Mouse (Mus musculus) megakaryocyte, embryonic 14.5 days (primary cell): Measurements from ENCODE around the gene Tmed10. TPM values are rescaled to one million over a fixed set of nuclear protein-coding genes. Genes with fewer than 3 reads are reported as not detected.

Source experiments
- H3K27me3 ChIP-seq: replicated peaks from 2 replicates; pipeline ENCODE3; 2012; ENCODE audit warnings: inconsistent platforms
- H3K36me3 ChIP-seq: replicated peaks from 2 replicates; pipeline ENCODE3; 2012; ENCODE audit warnings: low read length, inconsistent platforms, mixed read lengths
- H3K4me1 ChIP-seq: 2 replicates; pipeline ENCODE4 v1.6.1; 2012; ENCODE audit warnings: inconsistent platforms
- H3K4me3 ChIP-seq: replicated peaks from 2 replicates; pipeline ENCODE3; 2012; ENCODE audit warnings: moderate library complexity, mild to moderate bottlenecking, inconsistent platforms
- H3K9me3 ChIP-seq: 2 replicates; pipeline ENCODE4 v1.6.1; 2012; ENCODE audit warnings: inconsistent platforms
- FLI1 ChIP-seq: IDR thresholded peaks from 2 replicates; pipeline ENCODE4 v1.6.1; 2012; ENCODE audit warnings: low read length, inconsistent platforms, mixed read lengths
- GATA1 ChIP-seq: IDR thresholded peaks from 3 replicates; pipeline ENCODE4 v1.6.1; 2012; ENCODE audit warnings: mixed read lengths, low read length, inconsistent platforms, borderline replicate concordance
- polyA plus RNA-seq: library from polyadenylated mRNA; stranded (reverse); fragments of >175 nt; gene quantifications from 2 replicates; pipeline ENCODE4 v1.2.3, GENCODE M21; 2012; ENCODE audit warnings: low replicate concordance; ENCODE audit not compliant: insufficient read depth

Gene Tmed10
- polyA plus RNA-seq, 1 experiment = 158 TPM

DNA sequence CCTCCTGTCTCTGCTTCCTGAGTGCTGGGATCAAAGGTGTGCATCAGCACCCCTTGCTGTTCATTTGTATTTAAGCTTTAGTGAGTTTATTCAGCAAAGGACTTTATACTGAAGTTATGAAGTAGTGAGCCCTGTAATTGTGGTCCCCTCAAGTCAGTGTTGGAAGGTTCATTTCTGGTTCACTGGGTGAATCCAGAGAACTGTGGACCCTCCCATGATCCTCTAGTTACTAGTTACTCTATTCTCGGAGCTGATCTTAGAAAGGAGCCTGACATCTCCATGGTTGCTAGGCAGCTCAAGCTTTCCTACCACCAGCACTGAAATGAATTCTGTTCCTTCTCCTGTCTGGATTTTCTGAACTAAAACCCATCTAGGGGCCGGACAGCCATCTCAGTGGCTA, 79.1 kb downstream of the Tmed10 start:
- peaks cover 20% of the 10 kb centered on the region for H3K36me3 ChIP-seq
- no peaks in the 10 kb centered on the region for H3K9me3 ChIP-seq
- peaks cover 16% of the 10 kb centered on the region for H3K4me1 ChIP-seq
- H3K27me3 ChIP-seq = peaks cover 7% of the 10 kb centered on the region
- no peak overlapping the region for H3K4me3 ChIP-seq
- no peak for TF ChIP-seq GATA1
- no peak for TF ChIP-seq FLI1

DNA sequence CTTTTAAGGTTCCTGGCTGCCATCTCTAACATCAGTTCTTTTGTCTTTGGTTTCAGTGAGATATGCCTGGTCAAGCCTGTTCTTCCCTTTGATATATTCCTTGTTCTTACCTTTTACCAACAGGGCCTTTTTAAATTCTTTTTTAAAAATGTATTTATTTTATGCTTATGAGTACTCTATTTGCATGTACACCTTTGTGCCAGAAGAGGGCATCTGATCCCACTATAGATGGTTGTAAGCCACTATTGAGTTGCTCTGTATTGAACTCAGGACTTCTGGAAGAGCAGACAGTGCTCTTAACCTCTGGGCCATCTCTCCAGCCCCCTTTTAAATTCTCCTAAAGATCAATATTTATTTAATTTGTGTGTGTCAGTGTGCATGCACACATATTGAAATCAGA, 81.7 kb downstream of the Tmed10 start:
- TF ChIP-seq GATA1 (no peak), FLI1 (no peak)
- H3K9me3 ChIP-seq = no peaks in the 10 kb centered on the region
- peaks cover under 1% of the 10 kb centered on the region for H3K36me3 ChIP-seq
- peaks cover 31% of the 10 kb centered on the region for H3K27me3 ChIP-seq
- no peak overlapping the region for H3K4me3 ChIP-seq
- H3K4me1 ChIP-seq = peaks cover 17% of the 10 kb centered on the region

DNA sequence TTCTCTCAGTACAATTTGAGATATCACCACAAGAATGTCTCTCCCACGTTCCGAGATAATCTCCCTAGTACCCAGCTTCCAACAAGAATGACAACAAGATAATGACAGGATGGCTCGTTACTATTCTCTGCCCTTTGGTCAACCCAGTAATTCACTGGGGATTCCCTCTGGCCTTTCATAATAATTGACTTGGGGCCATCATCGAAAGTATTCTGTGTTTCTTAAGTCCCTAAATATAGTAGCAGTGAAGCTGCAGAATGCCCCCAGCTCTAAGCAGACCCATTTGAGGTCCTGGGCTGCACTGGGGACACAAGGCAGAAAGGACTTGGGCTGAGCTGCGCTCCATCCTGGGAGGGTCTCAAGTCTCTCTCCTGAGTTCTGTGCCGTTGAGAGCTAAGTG, 82.4 kb downstream of the Tmed10 start:
- peaks cover 19% of the 10 kb centered on the region for H3K4me1 ChIP-seq
- H3K9me3 ChIP-seq = no peaks in the 10 kb centered on the region
- peaks cover 36% of the 10 kb centered on the region for H3K27me3 ChIP-seq
- no peak overlapping the region for H3K4me3 ChIP-seq
- no peaks in the 10 kb centered on the region for H3K36me3 ChIP-seq
- no peak for TF ChIP-seq GATA1
- TF ChIP-seq FLI1 = no peak

DNA sequence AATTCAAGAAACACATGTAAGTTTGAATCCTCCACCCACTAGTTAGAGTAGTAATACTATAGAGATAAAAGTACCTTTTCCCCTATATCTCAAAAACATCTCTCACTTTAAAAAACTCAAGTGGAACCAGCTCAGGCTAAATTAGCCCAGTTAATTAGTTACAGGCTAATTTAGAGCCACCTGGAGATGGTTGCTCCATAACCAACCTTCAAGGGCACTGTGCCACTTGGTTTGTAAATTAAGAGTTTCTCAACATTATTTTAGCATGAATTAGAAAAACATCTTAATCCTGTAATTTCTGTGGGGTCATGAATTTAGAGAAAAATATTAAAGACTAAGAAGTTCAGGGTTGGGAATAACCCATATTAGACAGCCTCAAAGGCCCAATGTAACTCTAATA, 83.1 kb downstream of the Tmed10 start:
- H3K9me3 ChIP-seq = 0 out of 2 replicates have a peak, but pooled peaks cover 3% of the 10 kb centered on the region
- peaks cover 19% of the 10 kb centered on the region for H3K4me1 ChIP-seq
- H3K4me3 ChIP-seq = no peak overlapping the region
- no peaks in the 10 kb centered on the region for H3K36me3 ChIP-seq
- TF ChIP-seq GATA1 (no peak), FLI1 (no peak)
- H3K27me3 ChIP-seq = peaks cover 35% of the 10 kb centered on the region

DNA sequence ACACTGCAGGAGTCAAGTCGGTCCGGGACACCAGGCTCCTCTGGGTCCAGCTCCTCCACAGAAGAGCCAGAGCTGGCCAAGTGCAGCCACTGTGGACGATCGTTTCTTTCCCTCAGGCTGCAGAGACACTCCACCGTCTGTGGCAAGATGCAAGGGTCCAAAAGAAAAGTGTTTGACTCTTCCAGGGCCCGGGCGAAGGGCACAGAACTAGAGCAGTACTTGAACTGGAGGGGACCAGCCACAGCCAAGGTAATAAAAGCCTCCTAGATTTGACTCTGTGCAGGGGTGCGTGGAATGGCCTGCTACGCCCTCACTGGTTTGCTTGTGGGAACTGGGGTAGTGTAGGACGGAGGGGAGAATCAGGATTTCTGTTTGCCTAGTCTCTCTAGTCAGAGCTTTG, 84.0 kb downstream of the Tmed10 start:
- Histone ChIP-seq H3K4me3 (no peak overlapping the region), H3K9me3 (0 out of 2 replicates have a peak, but pooled peaks cover 3% of the 10 kb centered on the region), H3K36me3 (no peaks in the 10 kb centered on the region), H3K4me1 (peaks cover 19% of the 10 kb centered on the region), H3K27me3 (peaks cover 36% of the 10 kb centered on the region)
- TF ChIP-seq FLI1 (no peak), GATA1 (no peak)

Other genes with a start within 250 kb of the Tmed10 start
- 0.68 TPM in 1 of 2 replicates, not detected in the other for gene Rps6kl1, start 223.6 kb downstream of the Tmed10 start, polyA plus RNA-seq
- gene Pgf, start 197.1 kb downstream of the Tmed10 start, polyA plus RNA-seq = 0.10 TPM in 1 of 2 replicates, not detected in the other
- 17.9 and 151 TPM in 2 replicates for gene Eif2b2, start 155.4 kb downstream of the Tmed10 start, polyA plus RNA-seq
- gene Mlh3, start 104.2 kb downstream of the Tmed10 start, polyA plus RNA-seq = 0.96 TPM in 1 of 2 replicates, not detected in the other
- 29.0 TPM in 1 of 2 replicates, not detected in the other for gene Acyp1, start 86.4 kb downstream of the Tmed10 start, polyA plus RNA-seq
- gene Zc2hc1c, start 86.3 kb downstream of the Tmed10 start, polyA plus RNA-seq = not detected in 2 replicates
- 2.0 and 2.6 TPM in 2 replicates for gene Nek9, start 35.5 kb downstream of the Tmed10 start, polyA plus RNA-seq
- gene Fos, start 99.0 kb upstream of the Tmed10 start, polyA plus RNA-seq = 57.8 and 223 TPM in 2 replicates
- gene Jdp2, start 224.2 kb upstream of the Tmed10 start, polyA plus RNA-seq = 5.4 and 7.1 TPM in 2 replicates